Mouse (Mus musculus) lung, postnatal 36 days (tissue): Measurements from ENCODE around the gene App.

Experiments
- DNase-seq: peaks from one replicate; pipeline ENCODE4 v3.0.0; 2022; ENCODE audit warnings: mixed read lengths

Gene App

DNA sequence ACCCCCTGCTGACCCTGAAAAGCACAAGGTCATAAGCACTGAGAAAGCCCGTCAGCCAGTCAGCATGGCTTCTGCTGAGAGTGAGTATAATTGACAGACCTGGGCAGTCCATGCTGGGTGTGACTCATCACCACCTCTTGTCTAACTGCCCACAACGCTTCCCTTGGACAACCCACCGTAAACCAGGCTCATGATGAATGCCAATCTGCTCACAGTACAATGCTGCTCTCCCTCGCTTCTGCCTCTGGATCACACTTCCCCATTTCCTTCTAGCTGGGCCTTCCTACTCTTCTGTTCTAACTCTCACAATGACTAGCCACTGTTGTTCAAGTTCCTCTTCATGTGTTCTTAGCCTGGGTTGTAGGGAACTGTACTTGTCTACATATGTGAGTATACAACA lies 206.6 kb downstream of the App start:
- DNase-seq, result no peak

DNA sequence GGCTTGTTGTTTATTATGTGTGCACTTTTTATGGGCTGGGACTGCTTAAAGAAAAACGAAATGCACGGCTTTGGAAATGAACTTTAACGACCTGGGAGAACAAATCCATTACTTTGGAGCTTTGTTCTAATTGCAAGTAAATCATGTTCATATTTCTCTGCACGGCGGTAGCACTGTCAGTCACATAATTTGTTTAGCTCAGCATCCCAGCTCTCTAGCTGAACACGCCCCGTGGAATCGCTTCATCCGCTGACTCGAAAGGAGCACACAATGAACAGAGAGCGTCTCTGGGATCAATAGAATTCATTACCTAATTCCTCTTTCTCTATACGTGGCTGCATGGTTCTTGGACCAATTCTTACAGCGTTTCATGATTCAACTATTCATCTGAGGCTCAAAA lies 207.5 kb downstream of the App start:
- no peak for DNase-seq

DNA sequence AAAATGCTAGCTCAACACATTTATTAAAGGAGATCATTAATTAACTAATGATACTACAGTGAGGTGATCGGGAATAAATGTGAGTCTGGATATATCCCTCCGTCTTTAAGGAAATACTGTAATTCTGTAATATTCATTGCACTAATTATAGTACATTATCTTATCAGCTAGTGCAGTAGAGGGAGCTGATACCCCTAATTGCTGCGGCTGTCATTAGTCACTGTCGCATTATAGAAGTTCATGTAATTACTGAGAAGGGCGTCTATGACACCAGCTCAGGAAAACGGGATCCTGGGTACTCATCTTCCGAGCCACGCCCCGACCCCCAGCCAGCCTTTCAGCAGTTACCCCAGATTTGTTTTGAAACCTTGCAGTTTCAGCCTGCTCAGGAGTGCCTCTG lies 209.6 kb downstream of the App start:
- DNase-seq, result no peak

DNA sequence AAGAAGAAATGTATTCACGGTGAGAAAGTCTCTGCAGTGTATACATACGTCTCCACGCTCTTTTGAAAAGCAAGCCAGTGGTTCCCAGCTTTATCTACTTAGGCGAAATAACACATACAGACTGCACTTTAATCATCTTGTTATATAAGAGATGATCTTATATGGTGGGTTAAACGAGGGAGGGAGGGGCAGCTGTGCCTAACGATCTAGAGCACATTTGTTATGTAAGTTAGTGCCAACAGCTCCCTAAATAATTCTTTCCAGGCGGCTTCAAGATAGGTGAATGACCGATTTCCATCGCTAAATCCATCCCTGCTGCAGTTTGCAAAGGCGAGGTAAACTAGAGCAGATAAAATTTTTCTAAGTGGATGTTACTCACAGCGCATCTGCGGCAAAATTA lies 210.0 kb downstream of the App start:
- no peak for DNase-seq

DNA sequence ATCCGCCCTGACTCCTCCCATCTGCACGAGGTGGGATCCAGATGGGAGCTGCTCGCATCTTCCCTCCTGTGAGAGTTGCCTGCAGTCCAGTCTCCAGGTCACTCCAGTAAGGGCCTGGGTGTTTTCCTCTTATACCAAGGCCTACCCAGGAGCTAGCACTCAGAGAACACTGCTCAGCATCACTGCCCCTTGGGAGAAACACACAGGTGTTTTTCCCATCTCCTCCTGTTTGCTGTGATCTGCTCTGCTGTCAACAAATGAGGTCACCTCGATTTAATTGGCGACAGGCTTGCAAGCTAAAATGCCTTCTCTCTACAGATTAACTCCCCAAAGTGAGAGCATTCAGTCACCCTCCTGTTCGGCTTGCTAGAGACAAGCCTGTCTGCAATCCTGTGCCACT lies 216.3 kb downstream of the App start:
- no peak for DNase-seq

DNA sequence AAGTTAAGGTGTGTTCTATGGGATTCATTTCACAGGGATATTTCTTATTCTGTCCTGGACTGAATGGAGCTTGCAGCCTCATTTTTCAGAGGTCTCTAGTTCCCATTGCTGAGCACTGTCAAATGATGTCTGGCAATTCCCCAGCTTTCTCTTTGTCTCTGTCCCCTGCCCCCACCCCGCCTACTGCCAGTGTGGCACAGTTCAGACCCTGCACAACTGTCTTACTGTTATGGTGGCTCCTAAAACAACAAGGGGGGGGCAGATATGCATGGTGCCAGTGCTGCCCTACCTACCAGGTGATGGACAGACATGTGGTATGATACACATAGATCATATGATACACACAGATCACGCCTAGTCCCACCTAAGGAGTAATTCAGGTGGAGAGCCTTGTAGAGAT lies 216.9 kb downstream of the App start:
- DNase-seq, result no peak

DNA sequence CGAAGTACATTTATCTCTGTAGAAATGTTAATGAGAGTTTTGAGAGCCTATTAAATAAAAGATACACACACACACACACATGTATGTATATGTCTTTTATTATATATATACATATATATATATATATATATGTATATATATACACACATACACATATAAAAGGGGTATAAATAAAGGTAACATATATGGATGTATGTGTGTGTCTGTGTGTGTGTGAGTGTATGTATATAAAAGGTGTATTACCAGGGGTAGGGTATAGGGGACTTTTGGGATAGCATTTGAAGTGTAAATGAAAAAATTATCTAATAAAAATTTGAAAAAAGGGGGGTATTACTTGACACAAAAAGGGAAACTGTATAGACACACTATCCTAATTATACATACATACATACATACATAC lies 217.7 kb downstream of the App start:
- no peak for DNase-seq

DNA sequence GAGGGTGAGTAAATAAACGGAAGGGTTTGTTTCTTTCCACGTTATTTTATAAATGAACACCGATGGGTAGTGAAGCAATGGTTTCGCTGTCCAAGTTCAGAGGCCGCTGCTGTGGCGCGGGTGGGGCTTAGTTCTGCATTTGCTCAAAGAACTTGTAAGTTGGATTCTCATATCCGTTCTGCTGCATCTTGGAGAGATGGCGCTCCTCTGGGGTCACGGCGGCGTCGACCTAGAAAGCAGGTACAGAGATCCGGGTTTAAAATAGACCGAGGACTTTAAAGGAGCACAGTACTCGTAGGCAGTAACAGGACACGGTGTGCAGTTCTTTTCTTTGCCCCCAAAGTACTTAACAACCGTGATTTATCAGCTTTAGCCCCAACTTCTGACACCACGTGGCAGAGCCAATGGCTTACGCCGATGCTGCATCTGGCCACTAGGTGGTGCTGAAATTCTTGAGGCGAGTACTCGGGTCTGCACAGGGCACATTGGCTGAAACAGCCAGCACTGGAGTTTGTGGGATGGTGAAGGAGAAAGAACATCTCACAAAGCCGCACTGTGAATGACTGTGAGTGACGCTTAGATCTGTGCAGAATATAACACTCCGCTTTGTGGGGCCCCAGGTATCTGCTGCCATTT lies 218.2 kb downstream of the App start:
- DNase-seq, result peak; percentile 93

DNA sequence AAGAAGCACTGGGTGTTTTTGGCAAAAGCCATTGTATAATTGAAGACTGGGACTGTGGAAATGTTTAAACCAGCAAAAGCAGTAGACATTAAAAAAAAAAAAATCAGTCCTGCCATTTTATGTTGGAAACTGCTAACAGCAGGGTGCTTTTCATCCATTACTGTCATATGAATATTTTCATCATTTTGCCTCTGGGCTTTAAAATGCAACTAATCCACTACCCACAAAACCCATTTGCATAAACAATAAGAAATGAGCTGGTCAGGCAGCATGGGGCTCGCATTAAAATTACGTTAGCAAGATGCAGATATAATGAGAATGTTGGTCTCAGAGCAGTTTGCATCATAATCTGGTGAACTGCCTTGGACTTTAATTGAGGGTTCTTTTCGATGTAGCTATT lies 242.5 kb downstream of the App start:
- no peak for DNase-seq

DNA sequence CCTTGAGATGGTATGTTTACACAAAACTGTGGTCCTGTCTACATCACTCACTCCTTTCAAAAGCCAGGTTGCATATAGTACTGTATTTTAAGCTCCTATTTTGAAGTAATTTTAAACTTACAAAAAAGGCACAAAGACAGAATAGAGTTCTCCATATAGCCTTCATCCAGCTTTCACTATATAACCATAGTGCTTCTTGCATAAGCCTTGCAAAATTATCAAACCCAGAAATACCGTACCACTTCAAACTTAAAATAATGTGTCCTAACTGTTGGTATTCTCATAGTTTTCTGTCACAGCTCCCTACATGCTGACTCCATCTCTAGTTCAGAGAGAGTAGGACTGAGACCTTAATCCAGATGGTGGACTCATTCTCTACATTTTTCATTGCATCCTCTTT lies 245.7 kb downstream of the App start:
- no peak for DNase-seq

DNA sequence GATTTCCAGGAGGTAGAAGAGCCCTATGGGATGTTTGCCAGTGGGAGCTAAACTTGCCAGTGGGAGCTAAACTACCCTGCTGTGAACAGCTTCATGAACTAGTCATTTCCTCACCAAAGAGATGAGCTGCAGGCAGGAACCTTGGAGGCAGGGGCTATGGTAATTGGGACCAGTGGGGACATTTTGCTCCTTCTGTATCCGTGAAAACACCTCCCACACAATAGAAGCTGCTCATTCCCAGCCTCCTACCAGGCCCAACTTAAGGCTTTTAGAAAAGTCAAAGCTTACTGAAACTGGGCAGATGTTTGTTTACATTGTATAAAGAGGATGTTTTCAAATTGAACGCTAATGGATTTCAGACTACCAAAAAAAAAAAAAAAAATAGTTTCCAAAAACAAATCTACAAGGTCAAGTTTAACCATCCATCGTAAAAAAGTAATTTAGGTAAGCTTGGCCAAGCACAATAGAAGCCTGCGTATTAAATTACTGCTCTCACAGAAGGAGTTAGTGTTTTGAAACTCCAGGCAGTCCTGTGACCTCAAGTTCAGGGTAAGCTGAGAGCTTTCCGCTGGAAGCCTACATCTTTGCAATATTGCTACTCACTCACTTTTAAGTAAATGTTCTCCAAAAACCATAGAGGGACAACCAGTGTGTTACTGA lies 253.8 kb downstream of the App start:
- DNase-seq, result no peak

DNA sequence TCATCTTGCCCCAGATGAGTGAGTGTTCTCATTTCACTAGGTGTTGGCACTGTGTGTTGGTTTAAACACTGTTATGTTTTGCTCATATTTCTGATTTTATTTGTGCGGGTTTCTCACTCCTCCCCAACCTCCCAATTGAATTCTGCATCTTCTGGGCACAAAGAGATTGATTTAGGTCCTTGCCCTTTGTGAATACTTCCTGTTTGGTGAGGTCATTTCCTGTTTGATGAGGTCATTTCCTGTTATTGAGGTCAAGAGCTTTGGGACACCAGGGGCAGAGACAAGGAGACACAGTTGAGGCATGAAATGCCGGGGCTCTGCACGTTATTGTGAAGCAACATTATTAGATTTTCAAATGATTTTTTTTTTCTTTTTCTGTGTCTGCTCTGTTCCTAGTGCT lies 254.5 kb downstream of the App start:
- no peak for DNase-seq

DNA sequence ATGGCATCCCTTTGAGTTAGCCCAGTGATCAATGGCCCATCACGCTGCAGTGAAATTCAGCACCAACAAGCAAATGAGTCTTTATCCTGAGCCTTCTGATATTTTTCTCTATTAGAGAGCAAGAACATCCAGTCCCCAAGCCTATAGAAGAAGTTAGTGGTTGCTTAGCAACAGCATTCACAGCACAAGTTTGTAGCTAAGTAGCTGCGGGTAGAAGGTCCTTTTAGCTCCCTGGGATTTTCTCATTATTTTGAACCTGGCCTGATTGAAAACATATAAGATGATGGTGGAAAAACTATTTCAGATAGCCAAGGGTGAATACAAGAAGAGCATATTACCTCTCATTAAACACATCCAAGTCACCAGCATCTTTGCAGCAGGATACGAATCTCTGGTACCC lies 256.8 kb downstream of the App start:
- DNase-seq, result no peak

DNA sequence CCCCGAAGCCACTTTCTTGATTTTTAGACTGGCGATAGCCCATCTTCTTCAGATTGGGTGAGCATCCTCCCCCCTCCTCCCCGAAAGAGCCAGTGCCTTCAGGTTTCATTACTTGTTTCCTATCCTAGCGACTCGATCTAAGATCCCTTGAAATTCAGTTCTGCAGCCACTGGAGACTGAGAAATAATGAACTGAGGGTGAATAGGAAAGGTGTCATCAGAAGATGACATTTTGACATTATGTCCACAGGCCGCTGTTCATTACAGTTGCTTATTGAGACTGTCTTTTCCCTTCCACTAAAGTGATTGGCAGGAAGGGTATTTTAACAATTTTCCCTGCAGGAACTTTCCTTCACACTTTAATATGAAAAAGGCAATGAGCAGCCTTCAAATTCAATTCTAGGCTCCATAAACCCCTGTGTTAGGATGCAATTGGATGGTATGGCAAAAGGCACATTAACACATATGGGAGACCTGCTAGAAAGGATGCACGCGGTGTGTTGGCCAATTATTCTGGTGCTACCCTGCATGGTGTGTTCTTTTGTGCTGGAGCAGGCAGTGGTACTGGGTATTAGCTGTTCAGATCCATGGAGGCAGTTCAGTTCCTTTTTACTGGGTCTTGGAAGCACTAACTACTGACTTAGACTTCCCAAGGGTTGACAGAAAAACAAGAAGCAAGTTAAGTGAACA lies 261.9 kb downstream of the App start:
- DNase-seq, result no peak

DNA sequence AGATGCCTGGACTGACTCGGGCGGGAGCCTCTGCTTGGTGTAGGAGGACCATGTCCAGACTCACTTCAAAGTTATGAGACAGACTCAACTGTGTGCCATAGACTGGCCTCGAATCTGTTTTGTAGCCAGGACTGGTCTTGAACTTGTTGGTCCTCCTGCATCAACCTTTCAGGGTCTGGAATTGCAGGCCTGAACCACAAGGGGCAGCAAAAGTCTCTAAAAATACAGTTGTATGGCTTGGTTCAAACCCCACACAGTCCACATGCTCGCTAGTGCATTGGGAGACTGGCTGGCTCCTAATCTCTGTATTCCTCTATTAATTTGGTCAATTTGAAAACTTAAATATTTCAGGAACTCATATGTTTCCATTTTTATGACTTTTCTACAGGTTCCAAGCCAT lies 270.6 kb downstream of the App start:
- DNase-seq, result no peak
